Mouse (Mus musculus): ENCODE data around the gene Dnaic1.

DNA sequence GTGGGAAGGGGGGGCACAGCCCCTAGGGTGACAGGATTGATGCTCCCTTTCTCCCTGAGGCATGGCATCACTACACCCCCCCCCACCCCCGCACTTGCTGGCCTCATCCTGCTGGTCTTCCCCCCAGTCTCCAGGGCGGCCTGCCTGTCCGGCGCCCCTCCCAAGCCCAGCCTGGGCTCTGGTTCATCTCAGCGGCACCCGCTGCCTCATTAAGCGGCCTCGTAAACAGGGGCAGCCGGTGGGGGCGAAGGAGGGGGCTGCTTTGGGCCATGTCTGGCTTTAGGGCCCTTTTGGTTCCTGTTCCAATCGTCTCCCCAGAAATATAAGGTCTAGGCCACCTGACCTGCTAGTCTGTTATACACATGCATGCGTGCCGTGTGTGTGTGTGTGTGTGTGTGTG is 90.0 kb downstream of the Dnaic1 start:
- no peak for TF ChIP-seq ZC3H11A (IDR thresholded peaks at IDR 0.05; ENCODE audit: borderline replicate concordance, low read depth, low read length)
- TF ChIP-seq ZNF384 (IDR thresholded peaks at IDR 0.05; ENCODE audit: low read depth, low read length): no peak
- no peak for TF ChIP-seq CHD2 (IDR thresholded peaks at IDR 0.05; ENCODE audit: low read depth, low read length)
- no peak for TF ChIP-seq MAFK (IDR thresholded peaks at IDR 0.05; ENCODE audit: insufficient read depth, low read depth, low read length)
- no peak for TF ChIP-seq HCFC1 (IDR thresholded peaks at IDR 0.05; ENCODE audit: borderline replicate concordance, insufficient read depth, low read length)
